Mouse (Mus musculus): ENCODE measurements at regions not wholly inside any gene's neighbourhood (a gene's known extent, or its start where the extent isn't known, plus 50 kb on each side); places are given as distances from the start of the nearest gene placed in this dataset.

DNA sequence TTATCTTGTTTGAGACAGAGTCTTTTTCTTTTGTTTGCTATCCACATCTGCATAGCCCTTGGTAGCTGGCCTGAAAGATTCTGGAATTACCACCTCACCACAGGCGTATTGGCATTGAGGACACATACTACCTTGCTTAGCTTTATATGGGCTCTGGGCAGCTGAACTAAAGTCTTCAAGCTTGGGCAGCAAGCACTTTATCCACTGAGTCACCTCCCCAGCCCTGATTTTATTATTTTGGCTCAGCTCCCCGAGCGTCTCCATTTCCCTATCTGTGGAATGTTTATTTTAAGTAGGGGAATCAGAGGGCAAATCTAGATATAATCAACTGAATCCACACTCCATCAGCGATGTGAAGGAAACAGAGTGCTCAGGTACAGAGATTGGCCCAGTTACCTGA is 340.4 kb upstream of the Fam98a start:
- no peaks in the 10 kb centered on the region for H3K9me3 ChIP-seq
- no peak for ATAC-seq (ENCODE audit: borderline replicate concordance, extremely low read depth, low FRiP score, low TSS enrichment)
- no peaks in the 10 kb centered on the region for H3K4me1 ChIP-seq
- 26% methylated on average over 4 of the region's 4 CpGs for WGBS
- H3K4me3 ChIP-seq, result no peak overlapping the region
- H3K9ac ChIP-seq, result no peak overlapping the region
- no peaks in the 10 kb centered on the region for H3K27me3 ChIP-seq
- H3K4me2 ChIP-seq, result no peak overlapping the region
- no peak overlapping the region for H3K27ac ChIP-seq
- H3K36me3 ChIP-seq, result no peaks in the 10 kb centered on the region

DNA sequence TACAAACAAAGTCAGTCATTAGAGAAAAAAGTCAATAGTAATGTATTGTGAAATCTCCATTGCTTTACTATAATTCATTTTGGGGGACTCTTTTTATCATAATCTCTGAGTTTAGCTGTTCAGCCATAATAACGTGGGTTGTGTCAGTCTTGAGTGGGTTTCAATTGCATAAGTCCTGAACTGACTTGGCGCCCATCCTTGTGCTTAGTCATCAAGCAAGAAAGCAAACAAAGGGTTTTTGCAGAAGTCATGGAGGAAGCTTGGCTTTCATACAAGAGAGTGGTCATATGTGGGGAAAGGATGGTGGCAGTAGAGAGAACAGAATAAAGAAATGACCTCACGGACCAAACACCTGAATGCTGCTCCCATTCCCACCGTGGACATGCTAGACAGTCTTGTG is 339.8 kb upstream of the Fam98a start:
- WGBS, result 69% methylated on average over 4 of the region's 4 CpGs
- Histone ChIP-seq H3K4me3 (no peak overlapping the region), H3K4me1 (no peaks in the 10 kb centered on the region), H3K27me3 (no peaks in the 10 kb centered on the region), H3K27ac (no peak overlapping the region), H3K4me2 (no peak overlapping the region), H3K9ac (no peak overlapping the region), H3K36me3 (no peaks in the 10 kb centered on the region), H3K9me3 (no peaks in the 10 kb centered on the region)
- ATAC-seq (ENCODE audit: borderline replicate concordance, extremely low read depth, low FRiP score, low TSS enrichment), result no peak

DNA sequence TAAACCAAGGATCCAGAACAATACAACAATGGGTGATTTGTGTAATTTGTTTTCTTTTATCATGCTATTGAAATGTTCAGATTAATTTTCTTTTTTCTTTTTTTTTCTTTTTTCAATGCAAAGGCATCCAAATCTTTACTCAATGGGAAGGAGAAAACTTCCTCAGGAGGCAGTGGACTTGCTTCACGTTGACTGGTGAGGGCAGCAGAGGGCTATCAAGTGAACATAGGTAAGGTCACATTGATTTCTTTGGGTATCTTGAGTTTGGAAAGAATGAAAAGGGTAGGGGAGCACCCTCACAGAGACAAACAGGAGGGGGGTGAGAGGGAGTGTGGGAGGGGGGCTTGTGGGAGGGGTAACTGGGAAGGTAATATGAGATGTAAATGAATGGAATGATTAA is 326.1 kb upstream of the Fam98a start:
- 18% methylated on average over 1 of the region's 1 CpGs for WGBS
- H3K4me3 ChIP-seq, result no peak overlapping the region
- no peaks in the 10 kb centered on the region for H3K27me3 ChIP-seq
- no peak overlapping the region for H3K27ac ChIP-seq
- no peaks in the 10 kb centered on the region for H3K9me3 ChIP-seq
- ATAC-seq (ENCODE audit: borderline replicate concordance, extremely low read depth, low FRiP score, low TSS enrichment), result no peak
- H3K4me1 ChIP-seq, result no peaks in the 10 kb centered on the region
- H3K36me3 ChIP-seq, result no peaks in the 10 kb centered on the region
- no peak overlapping the region for H3K4me2 ChIP-seq
- no peak overlapping the region for H3K9ac ChIP-seq

DNA sequence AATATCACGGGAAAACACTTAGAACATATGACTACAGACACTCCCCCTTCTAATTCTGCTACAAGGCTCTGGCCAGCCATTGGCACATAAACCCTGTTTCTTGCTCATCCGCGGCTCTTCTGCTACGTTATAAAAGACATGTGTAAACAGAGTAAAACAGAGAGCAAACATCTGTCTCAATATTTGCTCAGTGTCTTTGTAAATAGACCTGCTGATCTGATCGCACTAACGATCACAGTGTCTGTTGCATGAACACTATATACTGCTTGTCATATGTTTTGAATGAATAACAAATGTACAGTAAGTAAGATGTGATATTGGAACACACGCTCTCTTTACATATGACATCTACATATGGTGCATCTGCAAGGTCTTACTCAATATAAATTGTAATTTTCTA is 325.1 kb upstream of the Fam98a start:
- WGBS, result 39% methylated on average over 7 of the region's 7 CpGs
- ATAC-seq (ENCODE audit: borderline replicate concordance, extremely low read depth, low FRiP score, low TSS enrichment), result no peak

DNA sequence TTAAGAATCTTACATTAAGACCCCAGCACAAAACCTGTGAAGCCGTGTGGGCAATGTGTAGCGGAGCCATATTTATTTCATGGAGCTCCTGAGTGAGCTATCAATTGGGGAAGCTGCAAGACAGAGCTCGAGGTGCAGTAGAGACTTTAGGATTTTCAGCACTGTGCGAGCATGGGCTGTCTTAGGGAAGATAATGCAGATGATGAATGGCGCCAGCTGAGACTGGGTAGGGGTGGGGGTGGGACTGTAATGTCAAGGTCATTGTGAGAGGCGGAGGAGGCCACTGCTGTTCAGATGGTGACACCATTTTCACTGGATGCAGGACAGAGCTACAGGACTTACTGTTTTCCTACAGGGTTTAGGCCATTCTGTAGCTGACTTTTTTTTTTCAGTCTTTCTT is 322.8 kb upstream of the Fam98a start:
- Histone ChIP-seq H3K9ac (no peak overlapping the region), H3K27me3 (no peaks in the 10 kb centered on the region), H3K27ac (no peak overlapping the region), H3K4me3 (no peak overlapping the region), H3K36me3 (no peaks in the 10 kb centered on the region), H3K4me1 (no peaks in the 10 kb centered on the region), H3K9me3 (no peaks in the 10 kb centered on the region), H3K4me2 (no peak overlapping the region)
- WGBS, result 53% methylated on average over 6 of the region's 6 CpGs
- no peak for ATAC-seq (ENCODE audit: borderline replicate concordance, extremely low read depth, low FRiP score, low TSS enrichment)

More for the DNA sequence above, 325.1 kb upstream of the Fam98a start:
- no peak overlapping the region for H3K9ac ChIP-seq
- H3K27me3 ChIP-seq, result no peaks in the 10 kb centered on the region
- H3K4me1 ChIP-seq, result no peaks in the 10 kb centered on the region
- H3K4me3 ChIP-seq, result no peak overlapping the region
- no peak overlapping the region for H3K27ac ChIP-seq
- H3K9me3 ChIP-seq, result no peaks in the 10 kb centered on the region
- no peak overlapping the region for H3K4me2 ChIP-seq
- no peaks in the 10 kb centered on the region for H3K36me3 ChIP-seq

DNA sequence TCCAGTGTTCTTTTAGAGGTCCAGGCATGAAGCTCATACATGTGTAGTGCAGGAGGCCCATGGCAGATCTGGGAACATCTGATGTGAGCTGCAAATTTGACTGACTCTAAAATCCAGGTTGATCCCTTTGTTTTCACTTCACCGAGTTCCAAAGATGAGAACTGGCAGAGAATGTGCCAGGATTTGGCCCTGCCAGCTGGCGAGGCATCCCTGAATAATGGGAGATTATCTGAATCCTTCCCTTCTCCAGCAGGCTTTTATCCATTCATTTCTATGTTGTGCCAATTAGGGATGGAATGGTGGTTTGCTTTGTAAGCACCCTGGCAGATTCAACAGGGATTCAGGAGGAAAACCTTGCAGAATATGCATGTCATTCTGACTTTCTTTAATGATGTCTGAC is 318.7 kb upstream of the Fam98a start:
- Histone ChIP-seq H3K27ac (no peak overlapping the region), H3K4me1 (no peaks in the 10 kb centered on the region), H3K9ac (no peak overlapping the region), H3K36me3 (no peaks in the 10 kb centered on the region), H3K4me3 (no peak overlapping the region), H3K9me3 (no peaks in the 10 kb centered on the region), H3K4me2 (no peak overlapping the region), H3K27me3 (no peaks in the 10 kb centered on the region)
- no peak for ATAC-seq (ENCODE audit: borderline replicate concordance, extremely low read depth, low FRiP score, low TSS enrichment)
- WGBS, result 60% methylated on average over 2 of the region's 2 CpGs

DNA sequence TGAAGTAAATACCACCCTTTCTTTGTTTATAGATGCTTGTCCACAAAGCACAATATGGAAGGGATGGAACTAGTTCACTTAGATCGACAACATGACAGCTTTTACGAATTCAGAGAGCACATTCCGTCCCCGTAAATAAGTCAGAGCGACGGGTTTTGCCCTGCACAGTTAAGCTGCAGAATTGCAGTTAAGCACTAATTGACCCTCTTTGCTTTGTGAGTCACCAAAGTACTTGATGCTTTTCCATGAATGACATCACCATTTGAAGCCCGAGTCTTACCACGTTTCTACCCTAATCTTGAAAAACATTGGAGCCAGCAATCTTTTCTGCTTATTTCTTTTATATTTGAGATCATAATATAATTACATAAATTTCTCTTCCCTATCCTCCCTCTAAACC is 305.3 kb upstream of the Fam98a start:
- H3K4me1 ChIP-seq, result no peaks in the 10 kb centered on the region
- H3K27me3 ChIP-seq, result no peaks in the 10 kb centered on the region
- H3K27ac ChIP-seq, result no peak overlapping the region
- no peak overlapping the region for H3K4me2 ChIP-seq
- H3K4me3 ChIP-seq, result no peak overlapping the region
- no peak for ATAC-seq (ENCODE audit: borderline replicate concordance, extremely low read depth, low FRiP score, low TSS enrichment)
- no peak overlapping the region for H3K9ac ChIP-seq
- no peaks in the 10 kb centered on the region for H3K9me3 ChIP-seq
- 65% methylated on average over 8 of the region's 8 CpGs for WGBS
- no peaks in the 10 kb centered on the region for H3K36me3 ChIP-seq

DNA sequence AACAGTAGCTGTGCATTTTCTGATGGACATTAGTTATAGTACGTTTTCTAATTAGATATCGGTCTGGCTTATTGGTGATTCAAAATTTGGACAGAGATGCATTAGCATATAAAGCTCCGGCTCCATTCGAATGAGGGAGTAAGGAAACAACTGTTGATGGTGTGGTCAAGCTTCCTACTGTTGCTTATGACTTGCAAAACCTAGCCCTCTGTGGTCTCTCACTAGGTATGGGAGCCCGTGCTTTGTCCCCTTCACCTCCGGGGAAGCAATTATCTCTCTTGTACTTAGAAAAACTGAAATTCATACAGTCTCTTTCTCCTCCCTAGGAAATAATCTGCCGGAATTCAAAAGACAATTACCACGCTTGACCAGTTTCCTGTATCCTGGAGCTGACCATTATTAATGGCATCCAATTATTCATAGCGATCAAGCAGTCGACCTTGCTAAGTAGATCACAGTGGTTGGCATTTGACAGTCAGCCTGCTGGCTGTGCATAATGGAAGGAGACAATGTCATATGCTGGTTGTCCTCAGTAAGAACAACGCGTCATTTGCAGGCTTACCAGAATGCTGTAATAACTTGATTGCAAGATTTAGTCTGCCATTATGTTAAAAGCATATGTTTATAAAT is 264.4 kb upstream of the Fam98a start:
- Histone ChIP-seq H3K4me3 (no peak overlapping the region), H3K27ac (no peak overlapping the region), H3K27me3 (no peaks in the 10 kb centered on the region), H3K9me3 (no peaks in the 10 kb centered on the region), H3K4me1 (no peaks in the 10 kb centered on the region), H3K9ac (no peak overlapping the region), H3K4me2 (no peak overlapping the region), H3K36me3 (no peaks in the 10 kb centered on the region)
- no peak for ATAC-seq (ENCODE audit: borderline replicate concordance, extremely low read depth, low FRiP score, low TSS enrichment)
- 75% methylated on average over 12 of the region's 12 CpGs for WGBS

DNA sequence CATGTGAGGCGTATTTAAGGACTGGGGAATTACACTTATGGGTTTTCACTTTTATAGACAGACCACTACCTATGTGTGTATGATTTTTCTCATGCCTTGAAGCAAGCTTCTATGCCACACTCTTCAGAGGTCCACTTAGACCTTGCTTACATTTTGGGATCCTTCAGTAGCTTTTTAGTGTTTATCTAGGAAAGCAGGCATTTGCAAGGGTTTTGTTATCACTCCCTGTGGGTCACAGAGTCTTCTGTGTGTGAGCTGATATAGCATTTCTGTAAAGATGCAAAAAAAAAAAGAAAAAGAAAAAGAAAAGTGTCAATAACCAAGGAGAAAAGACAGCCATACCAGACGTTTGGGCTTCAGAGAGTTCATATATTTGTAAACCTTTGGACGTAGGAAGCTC is 260.4 kb upstream of the Fam98a start:
- no peaks in the 10 kb centered on the region for H3K27me3 ChIP-seq
- no peaks in the 10 kb centered on the region for H3K9me3 ChIP-seq
- H3K4me2 ChIP-seq, result no peak overlapping the region
- WGBS, result 55% methylated on average over 3 of the region's 3 CpGs
- H3K27ac ChIP-seq, result no peak overlapping the region
- H3K4me3 ChIP-seq, result no peak overlapping the region
- H3K36me3 ChIP-seq, result no peaks in the 10 kb centered on the region
- no peak overlapping the region for H3K9ac ChIP-seq
- no peaks in the 10 kb centered on the region for H3K4me1 ChIP-seq
- no peak for ATAC-seq (ENCODE audit: borderline replicate concordance, extremely low read depth, low FRiP score, low TSS enrichment)

DNA sequence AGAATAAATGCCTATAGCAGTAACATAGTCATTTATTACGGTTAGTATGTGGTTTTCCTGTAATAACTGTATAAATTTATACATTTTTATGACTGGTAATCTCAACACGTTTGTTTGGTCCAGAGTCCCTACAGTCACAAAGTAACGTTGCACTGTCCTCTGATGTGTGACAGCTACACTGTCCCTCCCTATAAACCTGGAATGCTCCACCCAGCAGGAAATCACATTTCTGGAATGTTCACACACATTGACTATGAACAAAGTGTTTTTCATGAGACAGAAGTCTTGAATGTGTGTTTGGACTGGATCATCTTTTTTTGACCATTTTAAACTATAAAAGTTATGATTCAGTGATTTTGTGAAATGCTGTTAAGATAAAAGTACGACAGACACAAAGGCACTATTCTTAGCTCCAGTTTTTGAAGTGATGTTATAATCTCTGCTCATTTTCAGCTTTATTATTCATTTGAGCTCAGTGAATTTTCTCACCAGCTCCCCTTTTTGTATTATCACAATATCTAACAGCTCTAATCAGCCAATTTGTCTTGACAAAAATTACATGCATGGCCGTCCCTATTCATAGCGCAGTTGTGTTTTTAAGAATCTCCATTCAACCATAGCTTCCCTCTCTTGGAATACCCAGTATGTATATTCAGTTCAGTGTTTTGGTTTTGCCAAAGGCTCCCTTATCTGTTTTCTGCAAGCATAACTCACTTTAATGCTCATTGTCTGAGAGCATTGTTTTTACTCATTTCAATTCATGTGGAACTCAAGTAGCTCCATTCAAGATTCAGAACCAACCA is 257.0 kb upstream of the Fam98a start:
- Histone ChIP-seq H3K27ac (no peak overlapping the region), H3K4me1 (no peaks in the 10 kb centered on the region), H3K27me3 (no peaks in the 10 kb centered on the region), H3K4me2 (no peak overlapping the region), H3K9me3 (no peaks in the 10 kb centered on the region), H3K4me3 (no peak overlapping the region), H3K9ac (no peak overlapping the region), H3K36me3 (no peaks in the 10 kb centered on the region)
- WGBS, result 61% methylated on average over 6 of the region's 6 CpGs
- no peak for ATAC-seq (ENCODE audit: borderline replicate concordance, extremely low read depth, low FRiP score, low TSS enrichment)

DNA sequence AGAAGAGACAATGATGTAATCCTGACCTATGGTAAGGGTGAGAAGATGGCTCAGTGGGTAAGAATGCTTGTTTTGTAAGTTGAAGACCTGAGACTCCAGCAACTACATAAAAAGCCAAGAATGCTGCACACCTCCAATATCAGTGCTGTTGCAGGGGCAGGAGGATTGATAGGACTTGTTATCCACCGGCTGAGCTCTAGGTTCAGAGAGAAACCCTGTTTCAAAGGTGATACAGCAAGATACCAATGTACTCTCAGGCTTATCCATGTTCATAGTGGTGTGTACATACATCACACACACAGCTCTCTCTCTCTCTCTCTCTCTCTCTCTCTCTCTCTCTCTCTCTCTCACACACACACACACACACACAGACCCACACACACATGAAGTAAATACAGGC is 256.3 kb upstream of the Fam98a start:
- Histone ChIP-seq H3K36me3 (no peaks in the 10 kb centered on the region), H3K9me3 (no peaks in the 10 kb centered on the region), H3K9ac (no peak overlapping the region), H3K4me3 (no peak overlapping the region), H3K27me3 (no peaks in the 10 kb centered on the region), H3K4me2 (no peak overlapping the region), H3K4me1 (no peaks in the 10 kb centered on the region), H3K27ac (no peak overlapping the region)
- 65% methylated on average over 1 of the region's 1 CpGs for WGBS
- no peak for ATAC-seq (ENCODE audit: borderline replicate concordance, extremely low read depth, low FRiP score, low TSS enrichment)

DNA sequence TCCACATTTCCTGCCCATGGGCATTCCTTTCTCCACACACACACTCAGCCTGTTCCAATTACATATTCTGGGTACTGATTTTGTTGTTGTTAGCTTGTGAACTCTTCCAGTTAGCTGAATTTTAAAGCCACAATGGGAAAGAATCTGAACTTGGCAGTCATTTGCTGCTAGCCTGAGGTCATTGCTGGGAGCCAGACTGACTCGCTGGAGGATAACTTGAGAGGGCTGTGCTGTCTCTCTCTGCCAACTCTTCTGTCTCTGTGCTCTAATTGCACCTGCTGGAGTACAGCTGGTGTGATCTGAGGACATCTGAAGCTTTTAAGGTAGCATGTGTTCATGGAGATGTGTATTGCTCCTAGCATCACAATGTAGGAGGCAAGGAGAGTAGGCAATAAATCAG is 252.6 kb upstream of the Fam98a start:
- Histone ChIP-seq H3K4me2 (no peak overlapping the region), H3K4me3 (no peak overlapping the region), H3K9me3 (no peaks in the 10 kb centered on the region), H3K27ac (no peak overlapping the region), H3K9ac (no peak overlapping the region), H3K36me3 (no peaks in the 10 kb centered on the region), H3K27me3 (no peaks in the 10 kb centered on the region), H3K4me1 (no peaks in the 10 kb centered on the region)
- WGBS, result 52% methylated on average over 1 of the region's 1 CpGs
- ATAC-seq (ENCODE audit: borderline replicate concordance, extremely low read depth, low FRiP score, low TSS enrichment), result no peak
